Mouse (Mus musculus) thymus, adult 2 months (tissue): Measurements from ENCODE around the gene Gm36210. TPM values are rescaled to one million over a fixed set of nuclear protein-coding genes. Genes with fewer than 3 reads are reported as not detected.

ENCODE experiments used
- DNase-seq: peaks from one replicate; pipeline ENCODE4 v3.0.0; 2021
- H3K27ac ChIP-seq: fragments of 200-500 bp; 2 replicates; pipeline ENCODE4 v1.5.1; 2012; ENCODE audit warnings: low read length, control low read depth; ENCODE audit not compliant: control insufficient read depth, insufficient read depth
- H3K27me3 ChIP-seq: fragments of 200-500 bp; 2 replicates; pipeline ENCODE4 v1.6.1; 2012; ENCODE audit warnings: mild to moderate bottlenecking, low read length, moderate library complexity, mixed read lengths; ENCODE audit not compliant: control insufficient read depth, insufficient read depth
- H3K36me3 ChIP-seq: fragments of 200-500 bp; 2 replicates; pipeline ENCODE4 v1.6.1; 2012; ENCODE audit warnings: mild to moderate bottlenecking, low read length, moderate library complexity; ENCODE audit not compliant: control insufficient read depth, insufficient read depth
- H3K4me1 ChIP-seq: fragments of 200-500 bp; replicated peaks from 2 replicates; pipeline ENCODE4 v1.6.1; 2012; ENCODE audit warnings: low read length; ENCODE audit not compliant: control insufficient read depth, insufficient read depth
- H3K4me3 ChIP-seq: fragments of 200-500 bp; 2 replicates; pipeline ENCODE4 v1.5.1; 2012; ENCODE audit warnings: mild to moderate bottlenecking, low read length, control low read depth, moderate library complexity; ENCODE audit not compliant: control insufficient read depth, insufficient read depth
- CTCF ChIP-seq: fragments of 200-500 bp; IDR thresholded peaks from 2 replicates; pipeline ENCODE4 v1.5.1; 2012; ENCODE audit warnings: mild to moderate bottlenecking, control low read depth, low read length, moderate library complexity, borderline replicate concordance; ENCODE audit not compliant: control insufficient read depth, poor library complexity, insufficient read depth; ENCODE audit errors: extremely low read depth
- POLR2A ChIP-seq: fragments of 200-500 bp; IDR thresholded peaks from 2 replicates; pipeline ENCODE4 v1.6.1; 2012; ENCODE audit warnings: mild to moderate bottlenecking, low read length, control low read depth, moderate library complexity; ENCODE audit not compliant: control insufficient read depth, poor library complexity, insufficient read depth; ENCODE audit errors: extremely low read depth
- WGBS: fragments of 180-500 bp; shearing (Covaris S2); methylation state at CpG from one replicate; pipeline ENCODE4 v1.1.7; 2018; 5-methylcytosine and 5-hydroxymethylcytosine counted together
- polyA plus RNA-seq: library from polyadenylated mRNA; depleted of rRNA; stranded (reverse); fragments of >200 nt; gene quantifications from 2 replicates; pipeline ENCODE4 v1.2.3, GENCODE M21; 2012; rRNA removed

The Gm36210 gene
- 0.15 and 0.17 TPM in 2 replicates for polyA plus RNA-seq

GRCm38 (mm10) chr7:4906466-4906950 lies at the start of gene Gm36210:
Gm36210 (minus strand) TSS chr7:4906516.
- 92% methylated on average over 10 of the region's 10 CpGs for WGBS
- Histone ChIP-seq H3K27me3 (no peaks in the 10 kb centered on the region), H3K27ac (no peak within 1 kb of the TSS), H3K36me3 (no peaks in the 10 kb centered on the region), H3K4me3 (no peak within 1 kb of the TSS), H3K4me1 (no peaks in the 10 kb centered on the region)
- TF ChIP-seq POLR2A (no peak), CTCF (no peak)
- DNase-seq = no peak

DNA sequence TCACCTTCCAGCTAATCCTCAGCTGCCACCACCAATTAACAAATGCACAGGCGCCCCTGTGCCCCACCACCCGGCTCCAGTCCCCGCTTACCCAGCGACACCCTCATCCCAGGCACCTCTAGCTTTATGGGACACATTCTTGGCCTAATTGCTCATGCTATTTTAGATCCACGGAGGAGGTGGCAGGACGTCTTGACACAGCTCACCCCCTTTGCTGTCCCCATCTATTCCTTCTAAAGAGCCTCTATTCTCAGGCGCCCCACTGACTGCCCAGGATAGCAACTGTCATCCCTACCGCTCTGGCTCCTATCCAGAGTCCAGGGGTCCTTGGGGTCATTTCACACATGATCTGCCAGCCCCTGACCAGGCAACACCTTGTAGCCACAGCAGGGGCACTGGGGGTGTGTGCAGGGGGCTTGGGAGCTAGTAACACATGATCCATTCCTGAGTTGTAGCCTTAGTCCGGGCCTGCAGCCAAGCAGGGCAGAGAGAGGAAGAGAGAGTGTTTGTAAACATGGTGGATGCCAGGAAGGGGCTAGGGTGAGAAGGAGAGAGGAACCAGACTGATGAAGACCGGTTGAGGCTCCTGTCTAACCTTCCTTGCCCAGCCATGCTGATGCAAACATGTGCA lies 47.6 kb upstream of the Gm36210 start:
- no peaks in the 10 kb centered on the region for H3K36me3 ChIP-seq
- DNase-seq = no peak
- H3K4me3 ChIP-seq = no peak overlapping the region
- H3K27ac ChIP-seq = no peak overlapping the region
- TF ChIP-seq CTCF (no peak), POLR2A (no peak)
- H3K27me3 ChIP-seq = no peaks in the 10 kb centered on the region
- 82% methylated on average over 10 of the region's 10 CpGs for WGBS
- no peaks in the 10 kb centered on the region; the same call in 1 of the 2 replicates for H3K4me1 ChIP-seq

GRCm38 (mm10) chr7:4950561-4951342 lies 44.4 kb upstream of the Gm36210 start:
- H3K27me3 ChIP-seq = no peaks in the 10 kb centered on the region
- DNase-seq = no peak
- H3K4me1 ChIP-seq = peaks cover 4% of the 10 kb centered on the region
- no peak overlapping the region for H3K4me3 ChIP-seq
- 91% methylated on average over 19 of the region's 19 CpGs for WGBS
- TF ChIP-seq CTCF (no peak), POLR2A (no peak)
- no peaks in the 10 kb centered on the region for H3K36me3 ChIP-seq
- no peak overlapping the region for H3K27ac ChIP-seq

DNA sequence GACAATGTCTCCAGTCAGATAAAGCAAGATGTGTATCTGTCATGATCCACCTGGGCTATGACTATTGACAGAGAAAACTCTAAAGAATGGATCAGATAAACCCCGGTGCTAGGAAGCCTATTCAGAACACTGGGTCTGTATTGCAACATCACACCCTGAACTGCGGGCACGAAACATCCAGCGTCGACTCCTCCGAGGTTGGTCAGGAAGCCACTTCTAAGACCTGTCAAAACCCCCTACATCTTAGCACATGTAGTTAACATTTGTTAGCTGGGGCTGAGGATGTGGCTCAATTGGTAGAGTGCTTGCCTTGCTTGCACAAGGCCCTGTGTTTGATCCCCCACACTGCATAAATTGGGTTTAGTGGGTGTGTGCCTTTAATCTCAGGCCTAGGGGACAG lies 42.1 kb upstream of the Gm36210 start:
- 23% methylated on average over 6 of the region's 6 CpGs for WGBS
- DNase-seq = no peak
- Histone ChIP-seq H3K27ac (no peak overlapping the region), H3K4me3 (no peak overlapping the region), H3K27me3 (no peaks in the 10 kb centered on the region), H3K4me1 (peaks cover 7% of the 10 kb centered on the region), H3K36me3 (no peaks in the 10 kb centered on the region)
- no peak for TF ChIP-seq POLR2A

DNA sequence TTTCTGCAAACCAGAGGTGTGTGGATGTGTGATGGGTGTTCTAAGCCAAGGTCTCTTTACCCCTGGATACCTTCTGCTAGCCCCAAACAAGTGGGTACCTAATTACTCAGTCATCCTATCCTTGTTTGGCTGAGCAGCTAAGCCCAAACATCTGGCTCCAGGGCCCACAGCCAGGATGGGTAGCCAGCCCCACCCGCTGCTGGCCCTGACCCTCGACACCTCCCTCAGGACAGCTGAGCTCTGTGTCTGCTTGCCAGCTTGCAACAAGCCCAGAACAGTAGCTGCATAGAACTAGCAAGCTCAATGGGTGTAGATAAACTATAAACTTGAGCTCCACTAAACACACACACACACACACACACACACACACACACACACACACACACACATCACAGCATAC lies 41.5 kb upstream of the Gm36210 start:
- Histone ChIP-seq H3K4me1 (peaks cover 8% of the 10 kb centered on the region), H3K27me3 (no peaks in the 10 kb centered on the region), H3K4me3 (no peak overlapping the region), H3K36me3 (no peaks in the 10 kb centered on the region), H3K27ac (peak overlapping the region; percentile 27; the same call in 1 of the 2 replicates)
- WGBS = 89% methylated on average over 2 of the region's 2 CpGs
- no peak for DNase-seq
- TF ChIP-seq CTCF (no peak), POLR2A (no peak)

DNA sequence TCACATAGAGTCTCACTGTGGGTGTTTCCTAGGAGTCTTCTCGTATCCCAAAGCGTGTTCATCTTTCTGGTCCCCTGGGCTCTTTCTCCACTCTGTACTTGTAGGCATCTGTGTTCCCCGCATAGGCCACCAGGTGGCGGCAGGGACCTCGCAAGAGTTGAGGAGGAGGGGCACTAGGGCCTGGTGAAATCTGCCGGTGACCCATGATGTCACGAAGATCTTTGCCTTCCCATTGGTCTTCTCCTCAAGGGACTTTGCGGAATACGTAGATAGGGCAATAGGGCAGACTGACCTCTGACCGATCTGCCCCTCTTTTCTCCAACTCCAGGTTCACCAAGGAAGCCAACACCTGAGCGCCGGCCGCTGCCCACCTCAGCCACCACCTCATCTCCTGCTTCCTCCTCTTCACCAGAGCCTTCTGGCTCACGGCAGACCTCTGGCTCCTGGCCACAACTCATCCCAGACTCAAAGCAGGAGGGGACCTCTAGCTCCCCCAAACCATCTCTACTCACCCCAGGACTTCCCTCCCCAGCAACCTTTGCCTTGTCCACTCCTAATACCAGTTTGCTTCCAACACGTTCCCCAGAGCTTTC lies 37.0 kb upstream of the Gm36210 start:
- 8% methylated on average over 15 of the region's 15 CpGs for WGBS
- peaks cover 8% of the 10 kb centered on the region for H3K4me1 ChIP-seq
- peak; percentile 93 for DNase-seq
- H3K36me3 ChIP-seq = no peaks in the 10 kb centered on the region
- H3K27me3 ChIP-seq = no peaks in the 10 kb centered on the region
- no peak overlapping the region for H3K27ac ChIP-seq
- peak overlapping the region; percentile 44 for H3K4me3 ChIP-seq
- TF ChIP-seq POLR2A (no peak), CTCF (peak; percentile 88)
